In genomic region chr17:71251601-71252001, GRCm38 (mm10) we compare ENCODE assay signal across 9 mouse cellular contexts.
DNase-seq lines count a peak whose midpoint lies in the region; ATAC-seq and TF ChIP-seq lines count a peak whose summit lies in the region.
"Had no signal": no experiment of that assay in that cellular context is flagged by ENCODE, and none has a peak within 500 bp of the region (broad histone marks: within the 10 kb centered on the region; RNA-seq: fewer than 3 reads in every experiment).

No protein-coding gene starts in this region.

- peaks cover 12% of the 10 kb centered on the region for H3K4me1 ChIP-seq in hindbrain, embryonic 10.5 days (replicated peaks)
- peaks cover 10% of the 10 kb centered on the region; the same call in 1 of the 2 replicates for H3K4me1 ChIP-seq in hindbrain, embryonic 13.5 days (replicated peaks)
- H3K4me1 ChIP-seq in liver, embryonic 15.5 days (replicated peaks) = peaks cover 50% of the 10 kb centered on the region
- no peaks in the 10 kb centered on the region for H3K4me1 ChIP-seq in cerebellum, adult 2 months (ENCODE audit: control insufficient read depth, insufficient read depth, low read length)

- H3K9me3 ChIP-seq in hindbrain, embryonic 10.5 days = no peaks in the 10 kb centered on the region
- H3K9me3 ChIP-seq in hindbrain, embryonic 13.5 days = no peaks in the 10 kb centered on the region
- no peaks in the 10 kb centered on the region for H3K9me3 ChIP-seq in liver, embryonic 15.5 days (replicated peaks)

- peaks cover 91% of the 10 kb centered on the region for H3K36me3 ChIP-seq in hindbrain, embryonic 10.5 days
- peaks cover 43% of the 10 kb centered on the region for H3K36me3 ChIP-seq in hindbrain, embryonic 13.5 days
- H3K36me3 ChIP-seq in liver, embryonic 15.5 days (replicated peaks) = peaks cover 94% of the 10 kb centered on the region

- no peak for ATAC-seq in hindbrain, embryonic 13.5 days (ENCODE audit: low FRiP score)
- ATAC-seq in liver, embryonic 15.5 days (ENCODE audit: insufficient read depth) = no peak

- WGBS in hindbrain, embryonic 10.5 days = 73% methylated on average over 6 of the region's 6 CpGs
- WGBS in hindbrain, embryonic 13.5 days = 73% methylated on average over 6 of the region's 6 CpGs
- WGBS in liver, embryonic 15.5 days (ENCODE audit: insufficient replicate concordance) = 63% methylated on average over 6 of the region's 6 CpGs
- 41% methylated on average over 6 of the region's 6 CpGs for WGBS in cerebellum, adult 2 months

- TF ChIP-seq CTCF in cerebellum, adult 2 months (IDR thresholded peaks at IDR 0.05; ENCODE audit: borderline replicate concordance, insufficient read depth, low read depth, low read length) = no peak

- H3K4me3 ChIP-seq in hindbrain, embryonic 10.5 days = no peak overlapping the region
- no peak overlapping the region for H3K4me3 ChIP-seq in hindbrain, embryonic 13.5 days
- no peak overlapping the region for H3K4me3 ChIP-seq in liver, embryonic 15.5 days (replicated peaks)
- no peak overlapping the region for H3K4me3 ChIP-seq in cerebellum, adult 2 months (replicated peaks; ENCODE audit: insufficient read depth, low read depth, low read length)

- no peak for TF ChIP-seq POLR2A in cerebellum, adult 2 months (IDR thresholded peaks at IDR 0.05; ENCODE audit: borderline replicate concordance, insufficient read depth, low read length)

- DNase-seq in hindbrain, embryonic 10.5 days (ENCODE audit: low spot score) = peak; percentile 30
- peak; percentile 49 for DNase-seq in embryo, embryonic 11 days
- DNase-seq in kidney, adult 18-20 months = peak; percentile 31
- DNase-seq in lung, postnatal 25 days (ENCODE audit: low spot score) = no peak
- DNase-seq in MN1 (ENCODE audit: low spot score) = no peak
- no peak for DNase-seq in cerebellum, adult 2 months
- DNase-seq: lung, adult 18-20 months had no signal

- no peaks in the 10 kb centered on the region for H3K27me3 ChIP-seq in hindbrain, embryonic 10.5 days (ENCODE audit: insufficient read depth, poor library complexity, severe bottlenecking)
- no peaks in the 10 kb centered on the region for H3K27me3 ChIP-seq in hindbrain, embryonic 13.5 days
- H3K27me3 ChIP-seq in liver, embryonic 15.5 days = no peaks in the 10 kb centered on the region
- H3K27me3 ChIP-seq in cerebellum, adult 2 months (ENCODE audit: control insufficient read depth, insufficient read depth, low read length) = no peaks in the 10 kb centered on the region

- 0 out of 2 replicates have a peak overlapping the region, but pooled peaks have one; percentile 16 for H3K27ac ChIP-seq in hindbrain, embryonic 10.5 days
- H3K27ac ChIP-seq in hindbrain, embryonic 13.5 days = no peak overlapping the region
- H3K27ac ChIP-seq in liver, embryonic 15.5 days (replicated peaks) = peak overlapping the region; percentile 60
- H3K27ac ChIP-seq in cerebellum, adult 2 months (ENCODE audit: insufficient read depth, low read length) = no peak overlapping the region

- H3K9ac ChIP-seq in hindbrain, embryonic 13.5 days = no peak overlapping the region
- H3K9ac ChIP-seq in liver, embryonic 15.5 days = no peak overlapping the region

- no peak overlapping the region for H3K4me2 ChIP-seq in hindbrain, embryonic 13.5 days
- no peak overlapping the region for H3K4me2 ChIP-seq in liver, embryonic 15.5 days

Comparison
In these comparisons a context has a peak if more than half of its experiments do, and no peak if none do; other contexts are left out.
1. H3K27ac ChIP-seq: peak in hindbrain, embryonic 10.5 days (single experiment) and liver, embryonic 15.5 days (single experiment); none in hindbrain, embryonic 13.5 days (single experiment) and cerebellum, adult 2 months (single experiment).
2. DNase-seq: peak in hindbrain, embryonic 10.5 days (single experiment), embryo, embryonic 11 days (single experiment) and kidney, adult 18-20 months (single experiment); none in lung, postnatal 25 days (single experiment), MN1 (single experiment) and cerebellum, adult 2 months (0 of 2).